Mouse (Mus musculus): Measurements from ENCODE around the gene Pip5k1b.

DNA sequence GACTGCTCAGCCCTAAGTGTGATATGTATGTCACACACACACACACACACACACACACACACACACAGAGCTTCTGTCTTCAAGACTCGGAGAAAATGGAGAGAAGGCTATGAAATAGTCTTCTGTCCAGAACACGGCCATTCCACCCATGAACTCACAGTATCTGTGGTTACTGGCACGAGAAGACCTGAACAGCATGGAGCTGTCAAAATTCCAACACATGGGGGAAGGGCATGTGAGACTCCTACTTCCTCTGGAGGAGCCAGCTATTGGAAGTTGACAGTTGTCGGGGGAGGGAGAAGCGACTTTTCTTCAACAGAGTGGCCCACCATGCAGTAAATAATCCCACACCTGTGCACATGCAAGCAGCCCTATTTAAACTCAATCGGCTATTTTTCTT, 121.4 kb downstream of the Pip5k1b start:
- no peak for TF ChIP-seq POLR2AphosphoS2 (IDR thresholded peaks at IDR 0.05; ENCODE audit: insufficient read length, low read depth)
- TF ChIP-seq POLR2A (IDR thresholded peaks at IDR 0.05; ENCODE audit: insufficient read length, low read depth): no peak
- no peak for TF ChIP-seq MAX (IDR thresholded peaks at IDR 0.05; ENCODE audit: low read depth)
- TF ChIP-seq E2F4 (IDR thresholded peaks at IDR 0.05; ENCODE audit: insufficient read depth): no peak
- no peak for TF ChIP-seq USF1 (IDR thresholded peaks at IDR 0.05; ENCODE audit: low read depth)
- no peak for TF ChIP-seq MYOD1 (IDR thresholded peaks at IDR 0.05; ENCODE audit: control insufficient read depth in 1 of 3, insufficient read length in 2 of 3, low read depth in 2 of 3)

Data from myocyte (in vitro differentiated cells).